Mouse (Mus musculus): ENCODE data around the gene Tlr5. TPM values are rescaled to one million over a fixed set of nuclear protein-coding genes. Genes with fewer than 3 reads are reported as not detected.
A peak's percentile ranks its signal among the peaks of the same experiment; 100 is the strongest.

Gene Tlr5
- total and polyA plus RNA-seq, 3 experiments, result not detected

DNA sequence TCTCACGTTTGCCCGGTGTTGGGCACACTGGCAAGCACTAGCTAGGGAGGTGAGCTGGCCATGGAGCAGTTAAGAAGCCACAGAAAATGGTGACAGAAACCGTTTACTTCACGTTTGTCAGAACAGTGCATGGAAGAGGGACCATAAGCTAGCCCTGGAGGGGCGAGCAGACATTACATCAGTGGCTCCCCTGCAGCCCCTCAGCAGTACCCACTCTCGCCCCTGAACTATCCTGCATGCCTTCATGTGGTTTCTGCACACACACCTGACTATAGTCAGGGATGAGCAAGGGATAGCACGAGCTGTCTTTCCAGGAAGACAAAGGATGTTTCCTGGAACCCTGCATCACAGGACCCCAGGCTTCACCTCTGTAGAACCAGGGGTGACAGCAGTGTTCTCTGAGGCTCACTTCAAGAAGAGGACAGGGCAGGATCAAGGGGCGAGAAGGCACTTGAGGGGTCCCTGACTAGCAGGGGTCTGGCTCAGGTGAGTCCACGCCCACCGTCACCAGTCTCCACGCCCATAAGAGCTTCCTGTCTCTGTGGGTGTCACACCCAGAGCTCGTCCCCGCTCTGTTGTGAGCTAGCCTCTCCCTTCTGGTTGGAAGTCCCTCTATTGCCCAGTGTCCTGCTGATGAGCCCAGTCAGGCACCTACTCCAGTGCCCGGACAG is 35.6 kb downstream of the Tlr5 start:
- Histone ChIP-seq H3K79me2 (ENCODE audit: control insufficient read depth, insufficient read depth, low read length, poor library complexity) (no peaks in the 10 kb centered on the region), H3K4me3 (ENCODE audit: control insufficient read depth in 1 of 2, insufficient read depth in 1 of 2, low read depth in 2 of 2, low read length in 2 of 2) (no peak overlapping the region), H3K4me1 (ENCODE audit: control insufficient read depth in 1 of 2, insufficient read depth in 2 of 2, low read length in 2 of 2) (no peaks in the 10 kb centered on the region), H3K27me3 (ENCODE audit: control insufficient read depth in 1 of 2, insufficient read depth in 2 of 2, low read length in 2 of 2) (no peaks in the 10 kb centered on the region), H3K36me3 (ENCODE audit: control insufficient read depth in 1 of 2, insufficient read depth in 2 of 2, low read length in 2 of 2) (no peaks in the 10 kb centered on the region), H3K9me3 (replicated peaks; ENCODE audit: insufficient read depth, low read length) (no peaks in the 10 kb centered on the region), H3K27ac (ENCODE audit: control insufficient read depth, low read depth, low read length) (no peak overlapping the region), H3K9ac (ENCODE audit: control insufficient read depth, low read depth, low read length, poor library complexity, severe bottlenecking) (no peak overlapping the region)
- no peak for DNase-seq (ENCODE audit: low read depth, low spot score)
- TF ChIP-seq POLR2AphosphoS5 (IDR thresholded peaks at IDR 0.05; ENCODE audit: borderline replicate concordance, low read depth, low read length) (no peak), TBP (IDR thresholded peaks at IDR 0.05; ENCODE audit: low read depth, low read length) (no peak), MAZ (IDR thresholded peaks at IDR 0.05; ENCODE audit: low read depth, low read length) (no peak), MAFK (IDR thresholded peaks at IDR 0.05; ENCODE audit: borderline replicate concordance, low read depth, low read length) (no peak), MEF2A (IDR thresholded peaks at IDR 0.05; ENCODE audit: extremely low read depth, insufficient replicate concordance, low read depth, low read length, poor library complexity, severe bottlenecking) (no peak), TAL1 (IDR thresholded peaks at IDR 0.05; ENCODE audit: low read length) (no peak), POLR2AphosphoS2 (IDR thresholded peaks at IDR 0.05; ENCODE audit: low read length) (no peak), UBTF (IDR thresholded peaks at IDR 0.05; ENCODE audit: borderline replicate concordance, insufficient read depth, low read depth, low read length) (no peak), RAD21 (IDR thresholded peaks at IDR 0.05; ENCODE audit: low read depth, low read length) (no peak), ZC3H11A (IDR thresholded peaks at IDR 0.05; ENCODE audit: low read depth, low read length) (no peak)

DNA sequence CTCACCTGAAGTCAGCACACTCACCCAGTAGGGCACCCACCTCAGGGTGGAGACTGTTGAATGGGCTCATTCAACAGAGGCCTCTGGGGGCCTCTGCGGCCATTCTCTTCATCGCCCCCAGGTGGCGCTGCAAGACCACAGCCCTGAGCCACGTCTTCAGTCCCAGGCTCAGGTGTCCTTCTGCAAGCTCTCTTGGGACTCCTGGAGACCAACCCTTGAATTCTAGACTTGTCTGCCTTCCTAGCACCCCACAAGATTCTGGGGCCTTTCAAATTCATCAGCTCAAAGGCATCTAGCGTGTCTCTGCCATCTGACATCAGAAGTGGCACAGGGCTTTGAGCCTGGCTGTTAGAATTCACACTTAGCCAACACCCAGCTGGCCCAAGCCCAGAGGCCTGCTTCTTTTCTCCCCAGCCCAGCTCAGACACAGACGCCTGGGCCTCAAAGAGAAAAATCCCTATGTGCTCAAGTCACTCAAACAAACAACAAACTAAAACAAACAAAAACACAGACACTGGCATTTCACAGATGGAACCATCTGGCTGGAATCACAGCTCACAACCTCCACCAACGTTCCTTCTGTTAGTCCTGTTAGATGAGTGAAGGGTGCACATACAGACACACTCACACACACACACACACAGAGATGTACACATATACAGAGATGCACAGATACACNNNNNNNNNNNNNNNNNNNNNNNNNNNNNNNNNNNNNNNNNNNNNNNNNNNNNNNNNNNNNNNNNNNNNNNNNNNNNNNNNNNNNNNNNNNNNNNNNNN is 36.6 kb downstream of the Tlr5 start:
- H3K9ac ChIP-seq (ENCODE audit: control insufficient read depth, low read depth, low read length, poor library complexity, severe bottlenecking), result no peak overlapping the region
- no peaks in the 10 kb centered on the region for H3K4me1 ChIP-seq (ENCODE audit: control insufficient read depth in 1 of 2, insufficient read depth in 2 of 2, low read length in 2 of 2)
- H3K79me2 ChIP-seq (ENCODE audit: control insufficient read depth, insufficient read depth, low read length, poor library complexity), result no peaks in the 10 kb centered on the region
- peak; percentile 73 for DNase-seq (ENCODE audit: low read depth, low spot score)
- H3K27me3 ChIP-seq (ENCODE audit: control insufficient read depth in 1 of 2, insufficient read depth in 2 of 2, low read length in 2 of 2), result no peaks in the 10 kb centered on the region
- H3K36me3 ChIP-seq (ENCODE audit: control insufficient read depth in 1 of 2, insufficient read depth in 2 of 2, low read length in 2 of 2), result no peaks in the 10 kb centered on the region
- no peaks in the 10 kb centered on the region for H3K9me3 ChIP-seq (replicated peaks; ENCODE audit: insufficient read depth, low read length)
- H3K27ac ChIP-seq (ENCODE audit: control insufficient read depth, low read depth, low read length), result no peak overlapping the region
- H3K4me3 ChIP-seq (ENCODE audit: control insufficient read depth in 1 of 2, insufficient read depth in 1 of 2, low read depth in 2 of 2, low read length in 2 of 2), result no peak overlapping the region
- TF ChIP-seq GABPA (IDR thresholded peaks at IDR 0.05; ENCODE audit: low read depth, low read length) (no peak), JUND (IDR thresholded peaks at IDR 0.05; ENCODE audit: low read depth, low read length) (no peak), RCOR1 (IDR thresholded peaks at IDR 0.05; ENCODE audit: low read depth, low read length) (no peak), POLR2AphosphoS5 (IDR thresholded peaks at IDR 0.05; ENCODE audit: borderline replicate concordance, low read depth, low read length) (no peak), MXI1 (IDR thresholded peaks at IDR 0.05; ENCODE audit: low read depth, low read length) (no peak), ZMIZ1 (IDR thresholded peaks at IDR 0.05; ENCODE audit: low read depth, low read length) (no peak), MAZ (IDR thresholded peaks at IDR 0.05; ENCODE audit: low read depth, low read length) (peak; percentile 71; the same call in 1 of the 2 replicates), NRF1 (IDR thresholded peaks at IDR 0.05; ENCODE audit: insufficient read depth, low read depth, low read length, poor library complexity, severe bottlenecking) (no peak), BHLHE40 (IDR thresholded peaks at IDR 0.05; ENCODE audit: borderline replicate concordance, low read depth, low read length) (no peak), KAT2A (conservative IDR thresholded peaks at IDR 0.05; ENCODE audit: low read depth, low read length) (no peak), GATA1 (IDR thresholded peaks at IDR 0.05; ENCODE audit: low read depth, low read length) (no peak), POLR2AphosphoS2 (IDR thresholded peaks at IDR 0.05; ENCODE audit: low read length) (no peak), USF1 (IDR thresholded peaks at IDR 0.05; ENCODE audit: low read depth, low read length) (no peak), MYC (IDR thresholded peaks at IDR 0.05; ENCODE audit: low read depth, low read length) (no peak), SIN3A (IDR thresholded peaks at IDR 0.05; ENCODE audit: low read length) (peak; percentile 42; the same call in 1 of the 2 replicates), ZC3H11A (IDR thresholded peaks at IDR 0.05; ENCODE audit: low read depth, low read length) (peak; percentile 99), TBP (IDR thresholded peaks at IDR 0.05; ENCODE audit: low read depth, low read length) (no peak), MYB (IDR thresholded peaks at IDR 0.05; ENCODE audit: low read depth, low read length) (no peak), TAL1 (IDR thresholded peaks at IDR 0.05; ENCODE audit: low read length) (no peak), UBTF (IDR thresholded peaks at IDR 0.05; ENCODE audit: borderline replicate concordance, insufficient read depth, low read depth, low read length) (no peak), ZKSCAN1 (IDR thresholded peaks at IDR 0.05; ENCODE audit: low read depth, low read length) (no peak), E2F4 (IDR thresholded peaks at IDR 0.05; ENCODE audit: borderline replicate concordance, low read depth, low read length) (no peak), MAFK (IDR thresholded peaks at IDR 0.05; ENCODE audit: borderline replicate concordance, low read depth, low read length) (no peak), USF2 (IDR thresholded peaks at IDR 0.05; ENCODE audit: borderline replicate concordance in 1 of 2, insufficient read depth in 1 of 2, low read depth in 1 of 2, low read length in 2 of 2) (no peak), POLR2A (IDR thresholded peaks at IDR 0.05; ENCODE audit: control insufficient read depth in 1 of 2, insufficient read depth in 1 of 2, low read depth in 1 of 2, low read length in 2 of 2, poor library complexity in 1 of 2) (no peak)

Data from MEL (cell line).